Mouse (Mus musculus) MEL (cell line): ENCODE data around the gene Ankfn1. TPM values are rescaled to one million over a fixed set of nuclear protein-coding genes. Genes with fewer than 3 reads are reported as not detected.

ENCODE experiments used
- DNase-seq: peaks from one replicate; pipeline ENCODE4 v3.0.0; 2011; ENCODE audit warnings: low read depth, low spot score
- H3K27ac ChIP-seq: 2 replicates; pipeline ENCODE4 v1.5.1; 2012; ENCODE audit warnings: low read depth, mild to moderate bottlenecking, control low read depth, low read length, moderate library complexity; ENCODE audit not compliant: control insufficient read depth
- H3K27me3 ChIP-seq, 2 experiments: fragments of 150-350 bp in 1 of 2; sonication (generic) in 1 of 2; 2 replicates each; pipeline ENCODE4 v1.6.1; 2012; ENCODE audit warnings: low read length in 2 of 2, mild to moderate bottlenecking in 2 of 2, improper control_type of control experiment in 1 of 2, moderate library complexity in 1 of 2; ENCODE audit not compliant: insufficient read depth in 2 of 2, control insufficient read depth in 1 of 2
- H3K36me3 ChIP-seq, 2 experiments: 2 replicates each; pipeline ENCODE4 v1.6.1; 2012 to 2014; ENCODE audit warnings: low read length in 2 of 2, improper control_type of control experiment in 1 of 2, inconsistent platforms in 1 of 2, mild to moderate bottlenecking in 1 of 2; ENCODE audit not compliant: insufficient read depth in 2 of 2, control insufficient read depth in 1 of 2
- H3K4me1 ChIP-seq, 2 experiments: fragments of 150-350 bp in 1 of 2; sonication (generic) in 1 of 2; 2 replicates each; pipeline ENCODE4 v1.6.1; 2012; ENCODE audit warnings: low read length in 2 of 2, improper control_type of control experiment in 1 of 2, mild to moderate bottlenecking in 1 of 2; ENCODE audit not compliant: insufficient read depth in 2 of 2, control insufficient read depth in 1 of 2
- H3K4me3 ChIP-seq, 2 experiments: fragments of 150-350 bp in 1 of 2; sonication (generic) in 1 of 2; 2 replicates each; pipeline ENCODE4 v1.5.1; 2012; ENCODE audit warnings: low read depth in 2 of 2, low read length in 2 of 2, mild to moderate bottlenecking in 2 of 2, moderate library complexity in 2 of 2, control low read depth in 1 of 2, improper control_type of control experiment in 1 of 2; ENCODE audit not compliant: control insufficient read depth in 1 of 2, insufficient read depth in 1 of 2
- H3K79me2 ChIP-seq: 2 replicates; pipeline ENCODE4 v1.6.1; 2012; ENCODE audit warnings: mild to moderate bottlenecking, low read length, moderate library complexity; ENCODE audit not compliant: control insufficient read depth, poor library complexity, insufficient read depth
- H3K9ac ChIP-seq: 2 replicates; pipeline ENCODE4 v1.6.1; 2012; ENCODE audit warnings: low read depth, mild to moderate bottlenecking, control low read depth, low read length, moderate library complexity; ENCODE audit not compliant: control insufficient read depth, poor library complexity, severe bottlenecking
- H3K9me3 ChIP-seq: fragments of 150-350 bp; sonication (generic); replicated peaks from 2 replicates; pipeline ENCODE4 v1.6.1; 2012; ENCODE audit warnings: mild to moderate bottlenecking, low read length, improper control_type of control experiment, moderate library complexity; ENCODE audit not compliant: insufficient read depth
- CHD1 ChIP-seq: IDR thresholded peaks from 2 replicates; pipeline ENCODE4 v1.6.1; 2012; ENCODE audit warnings: low read depth, mild to moderate bottlenecking, inconsistent platforms, low read length, improper control_type of control experiment
- CHD2 ChIP-seq: IDR thresholded peaks from 2 replicates; pipeline ENCODE4 v1.6.1; 2011; ENCODE audit warnings: low read length, improper control_type of control experiment
- CTCF ChIP-seq, 3 experiments: IDR thresholded peaks in 2 of 3; conservative IDR thresholded peaks in 1 of 3; 2 replicates each; pipeline ENCODE4 v1.5.1; 2011 to 2012; ENCODE audit warnings: low read length in 3 of 3, low read depth in 2 of 3, mild to moderate bottlenecking in 2 of 3, improper control_type of control experiment in 1 of 3, inconsistent platforms in 1 of 3, mixed read lengths in 1 of 3, moderate library complexity in 1 of 3; ENCODE audit not compliant: control insufficient read depth in 1 of 3, insufficient read depth in 1 of 3, poor library complexity in 1 of 3, severe bottlenecking in 1 of 3
- EP300 ChIP-seq, 2 experiments: IDR thresholded peaks; 2 replicates each; pipeline ENCODE4 v1.6.1; 2011; ENCODE audit warnings: improper control_type of control experiment in 2 of 2, low read length in 2 of 2, low read depth in 1 of 2, mild to moderate bottlenecking in 1 of 2
- GABPA ChIP-seq: IDR thresholded peaks from 2 replicates; pipeline ENCODE4 v1.6.1; 2012; ENCODE audit warnings: low read depth, mild to moderate bottlenecking, inconsistent platforms, low read length, improper control_type of control experiment, moderate library complexity
- HCFC1 ChIP-seq: IDR thresholded peaks from 2 replicates; pipeline ENCODE4 v1.6.1; 2012; ENCODE audit warnings: low read depth, mild to moderate bottlenecking, inconsistent platforms, low read length, improper control_type of control experiment, moderate library complexity
- JUND ChIP-seq: IDR thresholded peaks from 2 replicates; pipeline ENCODE4 v1.6.1; 2011; ENCODE audit warnings: low read depth, mild to moderate bottlenecking, improper control_type of control experiment, low read length
- KAT2A ChIP-seq: conservative IDR thresholded peaks from 2 replicates; pipeline ENCODE4 v1.6.1; 2012; ENCODE audit warnings: low read depth, low read length, improper control_type of control experiment, inconsistent platforms
- MXI1 ChIP-seq: IDR thresholded peaks from 2 replicates; pipeline ENCODE4 v1.6.1; 2011; ENCODE audit warnings: mild to moderate bottlenecking, low read depth, low read length, improper control_type of control experiment
- MYB ChIP-seq: IDR thresholded peaks from 2 replicates; pipeline ENCODE4 v1.6.1; 2011; ENCODE audit warnings: mild to moderate bottlenecking, low read depth, low read length, improper control_type of control experiment
- NELFE ChIP-seq: IDR thresholded peaks from 2 replicates; pipeline ENCODE4 v1.6.1; 2011; ENCODE audit warnings: low read depth, low read length, improper control_type of control experiment
- POLR2A ChIP-seq, 2 experiments: IDR thresholded peaks; 2 replicates each; pipeline ENCODE4 v1.6.1; 2011 to 2012; ENCODE audit warnings: low read length in 2 of 2, mild to moderate bottlenecking in 2 of 2, control low read depth in 1 of 2, improper control_type of control experiment in 1 of 2, low read depth in 1 of 2, moderate library complexity in 1 of 2; ENCODE audit not compliant: control insufficient read depth in 1 of 2, insufficient read depth in 1 of 2, poor library complexity in 1 of 2
- POLR2AphosphoS5 ChIP-seq: IDR thresholded peaks from 2 replicates; pipeline ENCODE4 v1.6.1; 2012; ENCODE audit warnings: low read depth, borderline replicate concordance, mild to moderate bottlenecking, inconsistent platforms, low read length, moderate library complexity, mixed read lengths
- RAD21 ChIP-seq: IDR thresholded peaks from 2 replicates; pipeline ENCODE4 v1.6.1; 2011; ENCODE audit warnings: mild to moderate bottlenecking, low read depth, low read length, improper control_type of control experiment
- TAL1 ChIP-seq: IDR thresholded peaks from 2 replicates; pipeline ENCODE4 v1.6.1; 2012; ENCODE audit warnings: mild to moderate bottlenecking, inconsistent platforms, low read length, moderate library complexity, mixed read lengths
- USF1 ChIP-seq: IDR thresholded peaks from 2 replicates; pipeline ENCODE4 v1.6.1; 2014; ENCODE audit warnings: low read depth, mild to moderate bottlenecking, inconsistent platforms, low read length, improper control_type of control experiment, moderate library complexity
- ZC3H11A ChIP-seq: IDR thresholded peaks from 2 replicates; pipeline ENCODE4 v1.6.1; 2012; ENCODE audit warnings: low read depth, mild to moderate bottlenecking, inconsistent platforms, low read length, improper control_type of control experiment
- ZKSCAN1 ChIP-seq: IDR thresholded peaks from 2 replicates; pipeline ENCODE4 v1.6.1; 2012; ENCODE audit warnings: low read depth, mild to moderate bottlenecking, inconsistent platforms, low read length, improper control_type of control experiment, moderate library complexity
- polyA plus RNA-seq, 2 experiments: library from polyadenylated mRNA; stranded (reverse) in 1 of 2; unstranded in 1 of 2; fragments of >175 nt in 1 of 2; fragments of >200 nt in 1 of 2; gene quantifications; 2 replicates each; pipeline versions ENCODE4 v1.2.1 to v1.2.4; 2012; ENCODE audit warnings: low replicate concordance in 2 of 2, low read depth in 1 of 2; ENCODE audit not compliant: insufficient read length in 2 of 2, insufficient read depth in 1 of 2, missing spikeins in 1 of 2
- total RNA-seq: library from RNA; depleted of rRNA; stranded (reverse); fragments of 300-350 nt; gene quantifications from 2 replicates; pipeline ENCODE4 v1.2.3, GENCODE M21; 2012

The Ankfn1 gene
- total and polyA plus RNA-seq, 3 experiments = not detected

DNA sequence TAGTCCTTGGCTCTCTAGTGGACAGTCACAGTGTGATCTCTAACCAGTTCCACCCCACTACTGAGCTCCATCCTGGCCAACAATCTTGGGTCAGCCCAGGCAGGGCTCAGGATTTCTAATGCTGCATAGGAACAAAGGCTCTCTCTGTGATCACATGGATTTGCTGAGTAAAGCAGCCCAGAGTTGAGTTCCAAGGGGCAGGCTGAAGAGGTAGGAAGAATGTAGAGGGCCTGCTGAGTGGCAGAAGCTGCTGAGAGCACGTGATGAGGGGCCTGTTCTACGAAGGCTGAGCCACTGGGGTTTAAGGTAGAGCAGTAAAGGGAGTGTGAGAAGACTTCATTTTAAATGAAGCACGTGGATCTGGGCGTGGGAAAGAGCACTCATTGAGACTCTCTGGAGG, 41.1 kb upstream of the Ankfn1 start:
- Histone ChIP-seq H3K79me2 (no peaks in the 10 kb centered on the region), H3K9me3 (no peaks in the 10 kb centered on the region), H3K27me3 (no peaks in the 10 kb centered on the region; a peak in 1 of 4 replicates), H3K4me1 (no peaks in the 10 kb centered on the region), H3K9ac (no peak overlapping the region), H3K36me3 (no peaks in the 10 kb centered on the region), H3K4me3 (no peak overlapping the region), H3K27ac (no peak overlapping the region)
- TF ChIP-seq MXI1 = no peak
- TF ChIP-seq CHD1 = no peak
- no peak for TF ChIP-seq NELFE
- no peak for TF ChIP-seq POLR2A (IDR thresholded peaks at IDR 0.05; ENCODE audit: control insufficient read depth in 1 of 2, insufficient read depth in 1 of 2, low read depth in 1 of 2, low read length in 2 of 2, poor library complexity in 1 of 2)
- TF ChIP-seq CTCF (IDR thresholded peaks at IDR 0.05 in 2 of 3, conservative IDR thresholded peaks at IDR 0.05 in 1 of 3; ENCODE audit: control insufficient read depth in 1 of 3, insufficient read depth in 1 of 3, low read depth in 2 of 3, low read length in 3 of 3, poor library complexity in 1 of 3, severe bottlenecking in 1 of 3) = no peak
- no peak for TF ChIP-seq GABPA
- no peak for TF ChIP-seq POLR2AphosphoS5
- no peak for TF ChIP-seq TAL1
- no peak for TF ChIP-seq JUND
- no peak for TF ChIP-seq ZKSCAN1
- DNase-seq = no peak

- Histone ChIP-seq H3K9me3 (no peaks in the 10 kb centered on the region), H3K79me2 (no peaks in the 10 kb centered on the region), H3K27me3 (no peaks in the 10 kb centered on the region), H3K4me1 (no peaks in the 10 kb centered on the region), H3K4me3 (no peak overlapping the region), H3K36me3 (no peaks in the 10 kb centered on the region), H3K9ac (no peak overlapping the region), H3K27ac (no peak overlapping the region)
- no peak for DNase-seq
- no peak for TF ChIP-seq TAL1
- no peak for TF ChIP-seq USF1
- no peak for TF ChIP-seq ZC3H11A
- no peak for TF ChIP-seq CTCF (IDR thresholded peaks at IDR 0.05 in 2 of 3, conservative IDR thresholded peaks at IDR 0.05 in 1 of 3; ENCODE audit: control insufficient read depth in 1 of 3, insufficient read depth in 1 of 3, low read depth in 2 of 3, low read length in 3 of 3, poor library complexity in 1 of 3, severe bottlenecking in 1 of 3)
- no peak for TF ChIP-seq RAD21
- no peak for TF ChIP-seq HCFC1
- TF ChIP-seq CHD2 = no peak
- no peak for TF ChIP-seq NELFE
- TF ChIP-seq EP300 (IDR thresholded peaks at IDR 0.05; ENCODE audit: low read depth in 1 of 2, low read length in 2 of 2) = no peak
- TF ChIP-seq MYB = no peak
- TF ChIP-seq KAT2A = no peak
These were observed 34.0 kb upstream of the Ankfn1 start for GRCm38 (mm10) chr11:89811403-89811802.
